Comparison of ENCODE assay signal across 8 mouse cellular contexts in the genomic region with DNA sequence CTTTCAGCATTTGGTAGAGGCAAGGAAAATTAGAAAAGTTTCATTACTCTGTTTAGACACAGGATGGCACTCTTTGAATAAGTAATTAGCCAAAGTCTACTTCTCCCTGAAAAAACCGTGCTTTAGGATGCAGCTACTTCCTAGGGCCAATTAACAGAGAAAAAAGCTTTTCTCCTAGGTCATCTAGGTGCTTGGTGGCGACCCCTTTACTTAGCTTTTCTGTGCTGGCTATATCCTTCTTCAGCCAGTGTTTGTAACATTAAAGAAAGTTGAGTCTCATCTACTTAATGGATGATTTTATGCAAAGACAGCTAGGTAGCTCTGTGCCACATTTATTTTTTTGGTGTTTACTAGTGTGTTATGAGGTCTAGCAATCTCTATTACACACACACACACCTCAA. TPM values are rescaled to one million over a fixed set of nuclear protein-coding genes. Genes with fewer than 3 reads are reported as not detected.
DNase-seq lines count a peak whose midpoint lies in the region; ATAC-seq and TF ChIP-seq lines count a peak whose summit lies in the region.

No protein-coding gene starts in this region.

- intact Hi-C loops in left cerebral cortex, postnatal 10 days (cut with DNase I), result loop anchor here (2.0 to 5.0 kb wide), 2 partner anchors 396 to 652 kb away; no protein-coding TSS in a partner anchor

- ATAC-seq in activated CD4-positive, CD25-positive, alpha-beta regulatory T cell, adult 4 months, result peak; percentile 18
- peak; percentile 8; the same call in 1 of the 2 replicates for ATAC-seq in forebrain, embryonic 14.5 days
- ATAC-seq in inflammation-experienced regulatory T-cells, adult 6 months, result peak; percentile 36
- ATAC-seq in lung, embryonic 14.5 days (ENCODE audit: insufficient read depth), result no peak

- peak overlapping the region; percentile 71; the same call in 1 of the 2 replicates for H3K4me2 ChIP-seq in forebrain, embryonic 14.5 days (ENCODE audit: low read length)
- peak overlapping the region; percentile 77 for H3K4me2 ChIP-seq in lung, embryonic 14.5 days

- H3K27ac ChIP-seq in forebrain, embryonic 14.5 days (ENCODE audit: low read depth, low read length), result no peak overlapping the region
- H3K27ac ChIP-seq in lung, embryonic 14.5 days (ENCODE audit: low read depth), result 0 out of 2 replicates have a peak overlapping the region, but pooled peaks have one; percentile 9

- 0% methylated on average over 2 of the region's 2 CpGs for WGBS in forebrain, embryonic 14.5 days
- WGBS in lung, embryonic 14.5 days, result 3% methylated on average over 2 of the region's 2 CpGs

- H3K4me1 ChIP-seq in forebrain, embryonic 14.5 days (ENCODE audit: control insufficient read depth, insufficient read depth, low read length), result peaks cover 13% of the 10 kb centered on the region
- no peaks in the 10 kb centered on the region for H3K4me1 ChIP-seq in lung, embryonic 14.5 days (ENCODE audit: insufficient read depth)

- no peak overlapping the region for H3K4me3 ChIP-seq in forebrain, embryonic 14.5 days (ENCODE audit: low read depth, low read length)
- no peak overlapping the region for H3K4me3 ChIP-seq in lung, embryonic 14.5 days (ENCODE audit: low read depth, low read length)

- no peaks in the 10 kb centered on the region for H3K9me3 ChIP-seq in forebrain, embryonic 14.5 days (replicated peaks; ENCODE audit: control insufficient read depth, low read length)
- no peaks in the 10 kb centered on the region for H3K9me3 ChIP-seq in lung, embryonic 14.5 days (ENCODE audit: low read depth, low read length)

- H3K9ac ChIP-seq in forebrain, embryonic 14.5 days (ENCODE audit: low read length), result no peak overlapping the region
- H3K9ac ChIP-seq in lung, embryonic 14.5 days, result no peak overlapping the region

- H3K36me3 ChIP-seq in forebrain, embryonic 14.5 days (ENCODE audit: control insufficient read depth, insufficient read depth, low read length), result no peaks in the 10 kb centered on the region
- no peaks in the 10 kb centered on the region for H3K36me3 ChIP-seq in lung, embryonic 14.5 days (ENCODE audit: insufficient read depth)

- peak; percentile 61 for TF ChIP-seq CTCF in lung, embryonic 14.5 days (IDR thresholded peaks at IDR 0.05; ENCODE audit: low read depth)

- peak; percentile 22 for DNase-seq in left cerebral cortex, adult 11 months (ENCODE audit: low spot score)
- DNase-seq in left cerebral cortex, postnatal 10 days (ENCODE audit: extremely low spot score in 1 of 2, low spot score in 2 of 2), result no peak
- peak; percentile 85 for DNase-seq in forebrain, embryonic 14.5 days (ENCODE audit: low spot score)
- DNase-seq in lung, embryonic 14.5 days, result peak; percentile 83
- DNase-seq in retina, postnatal 1 day, result peak; percentile 61
- no peak for DNase-seq in urinary bladder, postnatal 25 days (ENCODE audit: low spot score)

- H3K27me3 ChIP-seq in forebrain, embryonic 14.5 days (replicated peaks; ENCODE audit: control insufficient read depth, insufficient read depth, low read length), result no peaks in the 10 kb centered on the region
- H3K27me3 ChIP-seq in lung, embryonic 14.5 days (ENCODE audit: insufficient read depth, low read length), result no peaks in the 10 kb centered on the region

RNA-seq across cellular contexts. Expression of gene Adamts6, which starts 2.6 kb away (rescaled TPM):
- 1 to 10 TPM; 2.7 to 4.3 TPM for total RNA-seq in left cerebral cortex, postnatal 10 days (2021)
- 10 to 100 TPM; 16.3 to 19.1 TPM for polyA plus RNA-seq in activated CD4-positive, CD25-positive, alpha-beta regulatory T cell, adult 4 months (2017; shearing (Covaris generic))
- polyA plus RNA-seq in forebrain, embryonic 14.5 days (2014; fragmentation: Nextera tagmentation; extraction: Ambion mirVana), result 2.0 and 2.2 TPM in 2 replicates
- 10 to 100 TPM; 11.9 to 30.5 (median 25.5) TPM for polyA plus RNA-seq in inflammation-experienced regulatory T-cells, adult 6 months (2017; shearing (Covaris generic))
- 4.5 and 5.9 TPM in 2 replicates for polyA plus RNA-seq in lung, embryonic 14.5 days (2014; fragmentation: Nextera tagmentation; extraction: Ambion mirVana)

RNA-seq across cellular contexts. Expression of gene Ppwd1, which starts 56.4 kb away (rescaled TPM):
- 10 to 100 TPM; 11.5 to 11.7 TPM for total RNA-seq in left cerebral cortex, postnatal 10 days (2021)
- polyA plus RNA-seq in activated CD4-positive, CD25-positive, alpha-beta regulatory T cell, adult 4 months (2017; shearing (Covaris generic)), result 10 to 100 TPM; 13.6 to 15.5 TPM
- polyA plus RNA-seq in forebrain, embryonic 14.5 days (2014; fragmentation: Nextera tagmentation; extraction: Ambion mirVana), result 7.8 and 9.0 TPM in 2 replicates
- polyA plus RNA-seq in inflammation-experienced regulatory T-cells, adult 6 months (2017; shearing (Covaris generic)), result 10 to 100 TPM; 13.5 to 16.6 (median 15.0) TPM
- polyA plus RNA-seq in lung, embryonic 14.5 days (2014; fragmentation: Nextera tagmentation; extraction: Ambion mirVana), result 17.8 and 17.9 TPM in 2 replicates

RNA-seq across cellular contexts. Expression of gene Cenpk, which starts 56.6 kb away (rescaled TPM):
- 1 to 10 TPM; 1.9 to 2.4 TPM for total RNA-seq in left cerebral cortex, postnatal 10 days (2021)
- polyA plus RNA-seq in activated CD4-positive, CD25-positive, alpha-beta regulatory T cell, adult 4 months (2017; shearing (Covaris generic)), result 10 to 100 TPM; 10.5 to 12.5 TPM
- polyA plus RNA-seq in forebrain, embryonic 14.5 days (2014; fragmentation: Nextera tagmentation; extraction: Ambion mirVana), result 27.9 and 33.1 TPM in 2 replicates
- 10 to 100 TPM in 1 of 3 experiments, 1 to 10 TPM in 2; 4.9 to 26.3 (median 5.6) TPM for polyA plus RNA-seq in inflammation-experienced regulatory T-cells, adult 6 months (2017; shearing (Covaris generic))
- 78.6 and 89.4 TPM in 2 replicates for polyA plus RNA-seq in lung, embryonic 14.5 days (2014; fragmentation: Nextera tagmentation; extraction: Ambion mirVana)

Comparison
In these comparisons a context has a peak if more than half of its experiments do, and no peak if none do; other contexts are left out.
1. DNase-seq: peak in left cerebral cortex, adult 11 months (single experiment), forebrain, embryonic 14.5 days (single experiment), lung, embryonic 14.5 days (single experiment) and retina, postnatal 1 day (single experiment); none in left cerebral cortex, postnatal 10 days (0 of 2) and urinary bladder, postnatal 25 days (single experiment).